Mouse (Mus musculus): ENCODE measurements at regions not wholly inside any gene's neighbourhood (a gene's known extent, or its start where the extent isn't known, plus 50 kb on each side); places are given as distances from the start of the nearest gene placed in this dataset.

- no peak overlapping the region for H3K4me3 ChIP-seq (replicated peaks; ENCODE audit: low read length)
- H3K4me2 ChIP-seq (ENCODE audit: low read length): no peak overlapping the region
- no peaks in the 10 kb centered on the region for H3K27me3 ChIP-seq (replicated peaks; ENCODE audit: control insufficient read depth, insufficient read depth, low read length)
- H3K9me3 ChIP-seq (ENCODE audit: control insufficient read depth, low read length): no peaks in the 10 kb centered on the region
- 91% methylated on average over 4 of the region's 4 CpGs for WGBS
- no peaks in the 10 kb centered on the region for H3K4me1 ChIP-seq (replicated peaks; ENCODE audit: control insufficient read depth, insufficient read depth, low read length)
- H3K9ac ChIP-seq (replicated peaks; ENCODE audit: low read depth, low read length): no peak overlapping the region
- ATAC-seq: no peak
- H3K27ac ChIP-seq (ENCODE audit: low read length): no peak overlapping the region
- H3K36me3 ChIP-seq (ENCODE audit: control insufficient read depth, insufficient read depth): no peaks in the 10 kb centered on the region
These were observed 108.8 kb downstream of the Zfp330 start for GRCm38 (mm10) chr8:82665131-82665530.

GRCm38 (mm10) chr8:82640502-82640901, 133.5 kb downstream of the Zfp330 start:
- Histone ChIP-seq H3K4me3 (replicated peaks; ENCODE audit: low read length) (no peak overlapping the region), H3K4me2 (ENCODE audit: low read length) (no peak overlapping the region), H3K4me1 (replicated peaks; ENCODE audit: control insufficient read depth, insufficient read depth, low read length) (no peaks in the 10 kb centered on the region), H3K36me3 (ENCODE audit: control insufficient read depth, insufficient read depth) (no peaks in the 10 kb centered on the region), H3K27ac (ENCODE audit: low read length) (no peak overlapping the region), H3K27me3 (replicated peaks; ENCODE audit: control insufficient read depth, insufficient read depth, low read length) (no peaks in the 10 kb centered on the region), H3K9me3 (ENCODE audit: control insufficient read depth, low read length) (no peaks in the 10 kb centered on the region), H3K9ac (replicated peaks; ENCODE audit: low read depth, low read length) (no peak overlapping the region)
- 87% methylated on average over 1 of the region's 1 CpGs for WGBS
- ATAC-seq: no peak

- Histone ChIP-seq H3K27me3 (replicated peaks; ENCODE audit: control insufficient read depth, insufficient read depth, low read length) (no peaks in the 10 kb centered on the region), H3K4me3 (replicated peaks; ENCODE audit: low read length) (no peak overlapping the region), H3K36me3 (ENCODE audit: control insufficient read depth, insufficient read depth) (no peaks in the 10 kb centered on the region), H3K9ac (replicated peaks; ENCODE audit: low read depth, low read length) (no peak overlapping the region), H3K4me2 (ENCODE audit: low read length) (no peak overlapping the region), H3K4me1 (replicated peaks; ENCODE audit: control insufficient read depth, insufficient read depth, low read length) (no peaks in the 10 kb centered on the region), H3K9me3 (ENCODE audit: control insufficient read depth, low read length) (no peaks in the 10 kb centered on the region), H3K27ac (ENCODE audit: low read length) (no peak overlapping the region)
- 88% methylated on average over 2 of the region's 2 CpGs for WGBS
- no peak for ATAC-seq
These were observed 143.5 kb downstream of the Zfp330 start for GRCm38 (mm10) chr8:82630486-82630885.

GRCm38 (mm10) chr8:82623791-82624431, 150.0 kb downstream of the Zfp330 start:
- Histone ChIP-seq H3K4me2 (ENCODE audit: low read length) (no peak overlapping the region), H3K9me3 (ENCODE audit: control insufficient read depth, low read length) (no peaks in the 10 kb centered on the region), H3K4me1 (replicated peaks; ENCODE audit: control insufficient read depth, insufficient read depth, low read length) (no peaks in the 10 kb centered on the region), H3K27me3 (replicated peaks; ENCODE audit: control insufficient read depth, insufficient read depth, low read length) (no peaks in the 10 kb centered on the region), H3K36me3 (ENCODE audit: control insufficient read depth, insufficient read depth) (no peaks in the 10 kb centered on the region), H3K9ac (replicated peaks; ENCODE audit: low read depth, low read length) (no peak overlapping the region), H3K4me3 (replicated peaks; ENCODE audit: low read length) (no peak overlapping the region), H3K27ac (ENCODE audit: low read length) (no peak overlapping the region)
- ATAC-seq: no peak
- 94% methylated on average over 6 of the region's 6 CpGs for WGBS

GRCm38 (mm10) chr8:82618668-82619067, 155.3 kb downstream of the Zfp330 start:
- H3K36me3 ChIP-seq (ENCODE audit: control insufficient read depth, insufficient read depth): no peaks in the 10 kb centered on the region
- no peak overlapping the region for H3K4me3 ChIP-seq (replicated peaks; ENCODE audit: low read length)
- no peak overlapping the region for H3K4me2 ChIP-seq (ENCODE audit: low read length)
- WGBS: 40% methylated on average over 1 of the region's 1 CpGs
- H3K27me3 ChIP-seq (replicated peaks; ENCODE audit: control insufficient read depth, insufficient read depth, low read length): no peaks in the 10 kb centered on the region
- H3K9me3 ChIP-seq (ENCODE audit: control insufficient read depth, low read length): no peaks in the 10 kb centered on the region
- H3K9ac ChIP-seq (replicated peaks; ENCODE audit: low read depth, low read length): no peak overlapping the region
- no peaks in the 10 kb centered on the region for H3K4me1 ChIP-seq (replicated peaks; ENCODE audit: control insufficient read depth, insufficient read depth, low read length)
- ATAC-seq: no peak
- H3K27ac ChIP-seq (ENCODE audit: low read length): no peak overlapping the region

GRCm38 (mm10) chr8:82601556-82601955, 172.4 kb downstream of the Zfp330 start:
- no peaks in the 10 kb centered on the region for H3K9me3 ChIP-seq (ENCODE audit: control insufficient read depth, low read length)
- no peak overlapping the region for H3K4me2 ChIP-seq (ENCODE audit: low read length)
- no peaks in the 10 kb centered on the region for H3K36me3 ChIP-seq (ENCODE audit: control insufficient read depth, insufficient read depth)
- ATAC-seq: no peak
- no peaks in the 10 kb centered on the region for H3K4me1 ChIP-seq (replicated peaks; ENCODE audit: control insufficient read depth, insufficient read depth, low read length)
- no peaks in the 10 kb centered on the region for H3K27me3 ChIP-seq (replicated peaks; ENCODE audit: control insufficient read depth, insufficient read depth, low read length)
- H3K9ac ChIP-seq (replicated peaks; ENCODE audit: low read depth, low read length): no peak overlapping the region
- 62% methylated on average over 3 of the region's 3 CpGs for WGBS
- H3K4me3 ChIP-seq (replicated peaks; ENCODE audit: low read length): no peak overlapping the region
- no peak overlapping the region for H3K27ac ChIP-seq (ENCODE audit: low read length)

GRCm38 (mm10) chr8:82573434-82573833, 170.4 kb upstream of the Il15 start:
- WGBS: 96% methylated on average over 1 of the region's 1 CpGs
- H3K36me3 ChIP-seq (ENCODE audit: control insufficient read depth, insufficient read depth): no peaks in the 10 kb centered on the region
- H3K4me1 ChIP-seq (replicated peaks; ENCODE audit: control insufficient read depth, insufficient read depth, low read length): no peaks in the 10 kb centered on the region
- no peak overlapping the region for H3K27ac ChIP-seq (ENCODE audit: low read length)
- H3K9me3 ChIP-seq (ENCODE audit: control insufficient read depth, low read length): no peaks in the 10 kb centered on the region
- H3K4me3 ChIP-seq (replicated peaks; ENCODE audit: low read length): no peak overlapping the region
- no peaks in the 10 kb centered on the region for H3K27me3 ChIP-seq (replicated peaks; ENCODE audit: control insufficient read depth, insufficient read depth, low read length)
- no peak overlapping the region for H3K4me2 ChIP-seq (ENCODE audit: low read length)
- no peak for ATAC-seq
- no peak overlapping the region for H3K9ac ChIP-seq (replicated peaks; ENCODE audit: low read depth, low read length)

- Histone ChIP-seq H3K4me2 (ENCODE audit: low read length) (no peak overlapping the region), H3K9ac (replicated peaks; ENCODE audit: low read depth, low read length) (no peak overlapping the region), H3K4me1 (replicated peaks; ENCODE audit: control insufficient read depth, insufficient read depth, low read length) (no peaks in the 10 kb centered on the region), H3K27me3 (replicated peaks; ENCODE audit: control insufficient read depth, insufficient read depth, low read length) (no peaks in the 10 kb centered on the region), H3K4me3 (replicated peaks; ENCODE audit: low read length) (no peak overlapping the region), H3K27ac (ENCODE audit: low read length) (no peak overlapping the region), H3K36me3 (ENCODE audit: control insufficient read depth, insufficient read depth) (no peaks in the 10 kb centered on the region), H3K9me3 (ENCODE audit: control insufficient read depth, low read length) (no peaks in the 10 kb centered on the region)
- ATAC-seq: no peak
These were observed 135.1 kb upstream of the Il15 start for GRCm38 (mm10) chr8:82538121-82538520.

GRCm38 (mm10) chr8:82529153-82529552, 126.1 kb upstream of the Il15 start:
- no peak overlapping the region for H3K4me2 ChIP-seq (ENCODE audit: low read length)
- H3K27me3 ChIP-seq (replicated peaks; ENCODE audit: control insufficient read depth, insufficient read depth, low read length): no peaks in the 10 kb centered on the region
- ATAC-seq: no peak
- no peak overlapping the region for H3K27ac ChIP-seq (ENCODE audit: low read length)
- 94% methylated on average over 3 of the region's 3 CpGs for WGBS
- no peaks in the 10 kb centered on the region for H3K36me3 ChIP-seq (ENCODE audit: control insufficient read depth, insufficient read depth)
- H3K9ac ChIP-seq (replicated peaks; ENCODE audit: low read depth, low read length): no peak overlapping the region
- no peaks in the 10 kb centered on the region for H3K4me1 ChIP-seq (replicated peaks; ENCODE audit: control insufficient read depth, insufficient read depth, low read length)
- H3K4me3 ChIP-seq (replicated peaks; ENCODE audit: low read length): no peak overlapping the region
- H3K9me3 ChIP-seq (ENCODE audit: control insufficient read depth, low read length): no peaks in the 10 kb centered on the region

GRCm38 (mm10) chr8:82523866-82524265, 120.8 kb upstream of the Il15 start:
- 96% methylated on average over 14 of the region's 14 CpGs for WGBS

More at GRCm38 (mm10) chr8:82523866-82524265, 120.8 kb upstream of the Il15 start:
- no peak for ATAC-seq
- no peak overlapping the region for H3K4me2 ChIP-seq (ENCODE audit: low read length)
- H3K27me3 ChIP-seq (replicated peaks; ENCODE audit: control insufficient read depth, insufficient read depth, low read length): no peaks in the 10 kb centered on the region
- H3K36me3 ChIP-seq (ENCODE audit: control insufficient read depth, insufficient read depth): no peaks in the 10 kb centered on the region
- H3K27ac ChIP-seq (ENCODE audit: low read length): no peak overlapping the region
- no peaks in the 10 kb centered on the region for H3K9me3 ChIP-seq (ENCODE audit: control insufficient read depth, low read length)
- H3K4me1 ChIP-seq (replicated peaks; ENCODE audit: control insufficient read depth, insufficient read depth, low read length): no peaks in the 10 kb centered on the region
- no peak overlapping the region for H3K9ac ChIP-seq (replicated peaks; ENCODE audit: low read depth, low read length)
- no peak overlapping the region for H3K4me3 ChIP-seq (replicated peaks; ENCODE audit: low read length)

Data from forebrain, embryonic 16.5 days (tissue).